ENCODE assay signal across 6 mouse cellular contexts in genomic region chr1:171974361-171974760, GRCm38 (mm10). TPM values are rescaled to one million over a fixed set of nuclear protein-coding genes. Genes with fewer than 3 reads are reported as not detected.
"Had no signal": no experiment of that assay in that cellular context is flagged by ENCODE, and none has a peak within 500 bp of the region (broad histone marks: within the 10 kb centered on the region; RNA-seq: fewer than 3 reads in every experiment).

No protein-coding gene starts in this region.

RNA-seq across cellular contexts. Expression of gene Slamf6, which starts 57.0 kb away (rescaled TPM):
- polyA plus RNA-seq: heart, embryonic 11.5 days; heart, embryonic 12.5 days; hindbrain, embryonic 10.5 days; hindbrain, embryonic 13.5 days; hindbrain, embryonic 16.5 days; intestine, embryonic 14.5 days had no signal
